7 mouse cellular contexts compared by ENCODE assay signal in genomic region chrX:74246693-74247092, GRCm38 (mm10). TPM values are rescaled to one million over a fixed set of nuclear protein-coding genes. Genes with fewer than 3 reads are reported as not detected.
DNase-seq lines count a peak whose midpoint lies in the region; ATAC-seq and TF ChIP-seq lines count a peak whose summit lies in the region.

No protein-coding gene starts in this region.

- H3K27ac ChIP-seq in thymus, adult 2 months (ENCODE audit: control insufficient read depth, insufficient read depth, low read length): peak overlapping the region; percentile 82
- H3K27ac ChIP-seq in forebrain, embryonic 13.5 days: peak overlapping the region; percentile 68; the same call in 1 of the 2 replicates
- H3K27ac ChIP-seq in limb, embryonic 10.5 days: peak overlapping the region; percentile 92
- peak overlapping the region; percentile 89 for H3K27ac ChIP-seq in midbrain, embryonic 15.5 days

- no peaks in the 10 kb centered on the region for H3K9me3 ChIP-seq in forebrain, embryonic 13.5 days (replicated peaks)
- H3K9me3 ChIP-seq in limb, embryonic 10.5 days (replicated peaks): no peaks in the 10 kb centered on the region
- no peaks in the 10 kb centered on the region for H3K9me3 ChIP-seq in midbrain, embryonic 15.5 days

- 0% methylated on average over 14 of the region's 15 CpGs for WGBS in thymus, adult 2 months
- WGBS in forebrain, embryonic 13.5 days: 20% methylated on average over 14 of the region's 15 CpGs
- WGBS in limb, embryonic 10.5 days: 10% methylated on average over 15 of the region's 15 CpGs
- WGBS in midbrain, embryonic 15.5 days: 21% methylated on average over 15 of the region's 15 CpGs

- no peak for DNase-seq in thymus, adult 2 months
- DNase-seq in thymus, postnatal 14 days: no peak
- DNase-seq in limb, embryonic 10.5 days (ENCODE audit: low spot score): no peak
- DNase-seq in layer of hippocampus, adult 9-11 months: no peak

- H3K4me3 ChIP-seq in thymus, adult 2 months (ENCODE audit: control insufficient read depth, insufficient read depth, low read length): peak overlapping the region; percentile 54
- peak overlapping the region; percentile 58 for H3K4me3 ChIP-seq in forebrain, embryonic 13.5 days
- peak overlapping the region; percentile 65 for H3K4me3 ChIP-seq in limb, embryonic 10.5 days
- peak overlapping the region; percentile 57 for H3K4me3 ChIP-seq in midbrain, embryonic 15.5 days

- H3K9ac ChIP-seq in forebrain, embryonic 13.5 days: peak overlapping the region; percentile 59
- no peak overlapping the region for H3K9ac ChIP-seq in midbrain, embryonic 15.5 days

- no peak for TF ChIP-seq POLR2A in thymus, adult 2 months (IDR thresholded peaks at IDR 0.05; ENCODE audit: control insufficient read depth, extremely low read depth, insufficient read depth, low read length, poor library complexity)

- H3K36me3 ChIP-seq in thymus, adult 2 months (ENCODE audit: control insufficient read depth, insufficient read depth, low read length): peaks cover 13% of the 10 kb centered on the region
- H3K36me3 ChIP-seq in forebrain, embryonic 13.5 days (ENCODE audit: poor library complexity, severe bottlenecking): peaks cover 14% of the 10 kb centered on the region
- peaks cover 23% of the 10 kb centered on the region for H3K36me3 ChIP-seq in limb, embryonic 10.5 days
- H3K36me3 ChIP-seq in midbrain, embryonic 15.5 days (replicated peaks): 0 out of 2 replicates have a peak, but pooled peaks cover 3% of the 10 kb centered on the region

- no peak for TF ChIP-seq CTCF in thymus, adult 2 months (IDR thresholded peaks at IDR 0.05; ENCODE audit: borderline replicate concordance, control insufficient read depth, extremely low read depth, insufficient read depth, low read length, poor library complexity)

- peak overlapping the region; percentile 69 for H3K4me2 ChIP-seq in forebrain, embryonic 13.5 days
- H3K4me2 ChIP-seq in midbrain, embryonic 15.5 days: peak overlapping the region; percentile 57

- H3K4me1 ChIP-seq in thymus, adult 2 months (replicated peaks; ENCODE audit: control insufficient read depth, insufficient read depth, low read length): peaks cover 28% of the 10 kb centered on the region
- H3K4me1 ChIP-seq in forebrain, embryonic 13.5 days: peaks cover 19% of the 10 kb centered on the region
- H3K4me1 ChIP-seq in limb, embryonic 10.5 days: peaks cover 14% of the 10 kb centered on the region
- H3K4me1 ChIP-seq in midbrain, embryonic 15.5 days: peaks cover 19% of the 10 kb centered on the region

- H3K27me3 ChIP-seq in thymus, adult 2 months (ENCODE audit: control insufficient read depth, insufficient read depth, low read length): no peaks in the 10 kb centered on the region
- no peaks in the 10 kb centered on the region for H3K27me3 ChIP-seq in forebrain, embryonic 13.5 days
- H3K27me3 ChIP-seq in limb, embryonic 10.5 days (ENCODE audit: low read depth, poor library complexity, severe bottlenecking): peaks cover 24% of the 10 kb centered on the region
- H3K27me3 ChIP-seq in midbrain, embryonic 15.5 days (replicated peaks): no peaks in the 10 kb centered on the region

- peak; percentile 13 for ATAC-seq in forebrain, embryonic 13.5 days
- peak; percentile 18 for ATAC-seq in midbrain, embryonic 15.5 days (replicated peaks)
- no peak for ATAC-seq in cerebellum, adult (ENCODE audit: insufficient number of reproducible peaks, low FRiP score, low TSS enrichment)

RNA-seq across cellular contexts. Expression of gene Flna, which starts 2.9 kb away (rescaled TPM):
- polyA plus RNA-seq in thymus, adult 2 months (2012; rRNA removed): 476 and 498 TPM in 2 replicates
- polyA plus RNA-seq in forebrain, embryonic 13.5 days (2015; fragmentation: Nextera tagmentation; extraction: Ambion mirVana): 102 and 128 TPM in 2 replicates
- 273 and 333 TPM in 2 replicates for polyA plus RNA-seq in limb, embryonic 10.5 days (2016; fragmentation: Nextera tagmentation; extraction: Ambion mirVana)
- polyA plus RNA-seq in midbrain, embryonic 15.5 days (2015; fragmentation: Nextera tagmentation; extraction: Ambion mirVana): 92.6 and 96.4 TPM in 2 replicates

RNA-seq across cellular contexts. Expression of gene Emd, which starts 7.8 kb away (rescaled TPM):
- 97.7 and 111 TPM in 2 replicates for polyA plus RNA-seq in thymus, adult 2 months (2012; rRNA removed)
- 22.5 and 23.1 TPM in 2 replicates for polyA plus RNA-seq in forebrain, embryonic 13.5 days (2015; fragmentation: Nextera tagmentation; extraction: Ambion mirVana)
- 25.2 and 29.8 TPM in 2 replicates for polyA plus RNA-seq in limb, embryonic 10.5 days (2016; fragmentation: Nextera tagmentation; extraction: Ambion mirVana)
- 16.0 and 17.7 TPM in 2 replicates for polyA plus RNA-seq in midbrain, embryonic 15.5 days (2015; fragmentation: Nextera tagmentation; extraction: Ambion mirVana)

RNA-seq across cellular contexts. Expression of gene Rpl10, which starts 23.9 kb away (rescaled TPM):
- polyA plus RNA-seq in thymus, adult 2 months (2012; rRNA removed): 1,443 and 1,552 TPM in 2 replicates
- 601 and 642 TPM in 2 replicates for polyA plus RNA-seq in forebrain, embryonic 13.5 days (2015; fragmentation: Nextera tagmentation; extraction: Ambion mirVana)
- polyA plus RNA-seq in limb, embryonic 10.5 days (2016; fragmentation: Nextera tagmentation; extraction: Ambion mirVana): 862 and 901 TPM in 2 replicates
- polyA plus RNA-seq in midbrain, embryonic 15.5 days (2015; fragmentation: Nextera tagmentation; extraction: Ambion mirVana): 402 and 414 TPM in 2 replicates

RNA-seq across cellular contexts. Expression of gene Taz, which starts 35.0 kb away (rescaled TPM):
- polyA plus RNA-seq in thymus, adult 2 months (2012; rRNA removed): 94.6 and 111 TPM in 2 replicates
- 80.6 and 88.4 TPM in 2 replicates for polyA plus RNA-seq in forebrain, embryonic 13.5 days (2015; fragmentation: Nextera tagmentation; extraction: Ambion mirVana)
- 69.0 and 80.5 TPM in 2 replicates for polyA plus RNA-seq in limb, embryonic 10.5 days (2016; fragmentation: Nextera tagmentation; extraction: Ambion mirVana)
- polyA plus RNA-seq in midbrain, embryonic 15.5 days (2015; fragmentation: Nextera tagmentation; extraction: Ambion mirVana): 86.8 and 90.3 TPM in 2 replicates

RNA-seq across cellular contexts. Expression of gene Dnase1l1, which starts 35.4 kb away (rescaled TPM):
- 10.3 and 15.0 TPM in 2 replicates for polyA plus RNA-seq in thymus, adult 2 months (2012; rRNA removed)
- 1.5 and 2.7 TPM in 2 replicates for polyA plus RNA-seq in forebrain, embryonic 13.5 days (2015; fragmentation: Nextera tagmentation; extraction: Ambion mirVana)
- polyA plus RNA-seq in limb, embryonic 10.5 days (2016; fragmentation: Nextera tagmentation; extraction: Ambion mirVana): 3.4 and 5.0 TPM in 2 replicates
- polyA plus RNA-seq in midbrain, embryonic 15.5 days (2015; fragmentation: Nextera tagmentation; extraction: Ambion mirVana): 2.9 and 5.2 TPM in 2 replicates
